Mouse (Mus musculus) hindbrain, embryonic 10.5 days (tissue): Measurements from ENCODE around the gene Fgf5. TPM values are rescaled to one million over a fixed set of nuclear protein-coding genes. Genes with fewer than 3 reads are reported as not detected.
A peak's percentile ranks its signal among the peaks of the same experiment; 100 is the strongest.

Experiments
- DNase-seq: peaks from one replicate; pipeline ENCODE4 v3.0.0-alpha.2; 2017; ENCODE audit warnings: low spot score
- H3K27ac ChIP-seq: fragments of 300-500 bp; sonication (generic); 2 replicates; pipeline ENCODE4 v1.5.1; 2016; ENCODE audit warnings: mild to moderate bottlenecking, moderate library complexity
- H3K27me3 ChIP-seq: fragments of 300-500 bp; sonication (generic); 2 replicates; pipeline ENCODE4 v1.6.1; 2016; ENCODE audit warnings: mild to moderate bottlenecking; ENCODE audit not compliant: poor library complexity, insufficient read depth, severe bottlenecking
- H3K36me3 ChIP-seq: fragments of 300-500 bp; sonication (generic); 2 replicates; pipeline ENCODE4 v1.6.1; 2016; ENCODE audit warnings: mild to moderate bottlenecking, moderate library complexity
- H3K4me1 ChIP-seq: fragments of 300-500 bp; sonication (generic); replicated peaks from 2 replicates; pipeline ENCODE4 v1.6.1; 2016; ENCODE audit warnings: mild to moderate bottlenecking
- H3K4me3 ChIP-seq: fragments of 300-500 bp; sonication (generic); 2 replicates; pipeline ENCODE4 v1.5.1; 2016; ENCODE audit warnings: mild to moderate bottlenecking, moderate library complexity
- H3K9me3 ChIP-seq: fragments of 300-500 bp; sonication (generic); 2 replicates; pipeline ENCODE4 v1.6.1; 2016; ENCODE audit warnings: mild to moderate bottlenecking, moderate library complexity
- WGBS: fragments of 180-500 bp; shearing (Covaris S2); methylation state at CpG from one replicate; pipeline ENCODE4 v1.1.7; 2016; 5-methylcytosine and 5-hydroxymethylcytosine counted together
- polyA plus RNA-seq: library from polyadenylated mRNA; unstranded; fragments of >200 nt; fragmentation: Nextera tagmentation; extraction: Ambion mirVana; gene quantifications from 2 replicates; pipeline ENCODE4 v1.2.1, GENCODE M21; 2016

Fgf5 gene
- polyA plus RNA-seq, 1 experiment from 2014 or later: 0.31 TPM

- Histone ChIP-seq H3K4me3 (0 out of 2 replicates have a peak overlapping the region, but pooled peaks have one; percentile 9), H3K4me1 (peaks cover 24% of the 10 kb centered on the region)
- WGBS: 4% methylated on average over 18 of the region's 18 CpGs
Measured at GRCm38 (mm10) chr5:98255760-98256490, 1.9 kb downstream of the Fgf5 start.

GRCm38 (mm10) chr5:98275318-98275818 lies 21.4 kb downstream of the Fgf5 start:
- WGBS: 88% methylated on average over 21 of the region's 21 CpGs
- Histone ChIP-seq H3K27me3 (no peaks in the 10 kb centered on the region), H3K36me3 (no peaks in the 10 kb centered on the region), H3K27ac (no peak overlapping the region), H3K4me3 (no peak overlapping the region), H3K4me1 (no peaks in the 10 kb centered on the region), H3K9me3 (no peaks in the 10 kb centered on the region)
- DNase-seq: no peak

More at GRCm38 (mm10) chr5:98255760-98256490, 1.9 kb downstream of the Fgf5 start:
- Histone ChIP-seq H3K36me3 (no peaks in the 10 kb centered on the region), H3K9me3 (no peaks in the 10 kb centered on the region), H3K27me3 (peaks cover 78% of the 10 kb centered on the region), H3K27ac (no peak overlapping the region)
- DNase-seq: peak; percentile 32

GRCm38 (mm10) chr5:98281993-98282392 lies 28.0 kb downstream of the Fgf5 start:
- H3K36me3 ChIP-seq: no peaks in the 10 kb centered on the region
- 60% methylated on average over 9 of the region's 9 CpGs for WGBS
- H3K27me3 ChIP-seq: peaks cover 16% of the 10 kb centered on the region
- DNase-seq: no peak
- H3K27ac ChIP-seq: no peak overlapping the region
- H3K4me1 ChIP-seq: peaks cover 13% of the 10 kb centered on the region
- no peaks in the 10 kb centered on the region for H3K9me3 ChIP-seq
- no peak overlapping the region for H3K4me3 ChIP-seq

GRCm38 (mm10) chr5:98283696-98284478 lies 29.9 kb downstream of the Fgf5 start:
- Histone ChIP-seq H3K4me1 (peaks cover 13% of the 10 kb centered on the region), H3K27ac (no peak overlapping the region), H3K27me3 (peaks cover 16% of the 10 kb centered on the region), H3K9me3 (no peaks in the 10 kb centered on the region), H3K36me3 (no peaks in the 10 kb centered on the region), H3K4me3 (no peak overlapping the region)
- DNase-seq: no peak
- 36% methylated on average over 17 of the region's 17 CpGs for WGBS

GRCm38 (mm10) chr5:98290642-98291041 lies 36.7 kb downstream of the Fgf5 start:
- no peak overlapping the region for H3K27ac ChIP-seq
- H3K4me1 ChIP-seq: peaks cover 14% of the 10 kb centered on the region
- H3K4me3 ChIP-seq: no peak overlapping the region
- H3K27me3 ChIP-seq: peaks cover 48% of the 10 kb centered on the region
- H3K9me3 ChIP-seq: no peaks in the 10 kb centered on the region
- DNase-seq: no peak
- no peaks in the 10 kb centered on the region for H3K36me3 ChIP-seq
- 85% methylated on average over 8 of the region's 8 CpGs for WGBS

- H3K27ac ChIP-seq: no peak overlapping the region
- H3K4me1 ChIP-seq: peaks cover 14% of the 10 kb centered on the region
- DNase-seq: no peak
- H3K27me3 ChIP-seq: peaks cover 48% of the 10 kb centered on the region
- H3K9me3 ChIP-seq: no peaks in the 10 kb centered on the region
- 4% methylated on average over 19 of the region's 19 CpGs for WGBS
- H3K36me3 ChIP-seq: no peaks in the 10 kb centered on the region
- peak overlapping the region; percentile 41 for H3K4me3 ChIP-seq
Measured at GRCm38 (mm10) chr5:98292388-98293048, 38.5 kb downstream of the Fgf5 start.

GRCm38 (mm10) chr5:98293049-98293715 lies 39.2 kb downstream of the Fgf5 start:
- DNase-seq: no peak
- 2% methylated on average over 12 of the region's 12 CpGs for WGBS
- no peaks in the 10 kb centered on the region for H3K36me3 ChIP-seq
- peaks cover 14% of the 10 kb centered on the region for H3K4me1 ChIP-seq
- no peaks in the 10 kb centered on the region for H3K9me3 ChIP-seq
- no peak overlapping the region for H3K27ac ChIP-seq
- peaks cover 48% of the 10 kb centered on the region for H3K27me3 ChIP-seq
- peak overlapping the region; percentile 41 for H3K4me3 ChIP-seq

GRCm38 (mm10) chr5:98300079-98300478 lies 46.1 kb downstream of the Fgf5 start:
- DNase-seq: no peak
- WGBS: 89% methylated on average over 4 of the region's 4 CpGs

GRCm38 (mm10) chr5:98305673-98306072 lies 51.7 kb downstream of the Fgf5 start:
- Histone ChIP-seq H3K9me3 (no peaks in the 10 kb centered on the region), H3K27me3 (no peaks in the 10 kb centered on the region), H3K4me3 (no peak overlapping the region), H3K36me3 (no peaks in the 10 kb centered on the region), H3K4me1 (no peaks in the 10 kb centered on the region), H3K27ac (no peak overlapping the region)
- 88% methylated on average over 4 of the region's 4 CpGs for WGBS
- no peak for DNase-seq

More at GRCm38 (mm10) chr5:98300079-98300478, 46.1 kb downstream of the Fgf5 start:
- Histone ChIP-seq H3K27me3 (peaks cover 3% of the 10 kb centered on the region; the same call in 1 of the 2 replicates), H3K4me3 (no peak overlapping the region), H3K27ac (no peak overlapping the region), H3K36me3 (no peaks in the 10 kb centered on the region), H3K4me1 (no peaks in the 10 kb centered on the region), H3K9me3 (no peaks in the 10 kb centered on the region)

GRCm38 (mm10) chr5:98306528-98306927 lies 52.5 kb downstream of the Fgf5 start:
- Histone ChIP-seq H3K36me3 (no peaks in the 10 kb centered on the region), H3K4me3 (no peak overlapping the region), H3K4me1 (no peaks in the 10 kb centered on the region), H3K27me3 (no peaks in the 10 kb centered on the region), H3K27ac (no peak overlapping the region), H3K9me3 (no peaks in the 10 kb centered on the region)
- 70% methylated on average over 9 of the region's 9 CpGs for WGBS
- DNase-seq: no peak

- H3K27me3 ChIP-seq: peaks cover 23% of the 10 kb centered on the region
- no peak overlapping the region for H3K27ac ChIP-seq
- H3K4me3 ChIP-seq: no peak overlapping the region
- DNase-seq: no peak
- H3K4me1 ChIP-seq: peaks cover 7% of the 10 kb centered on the region; the same call in 1 of the 2 replicates
- no peaks in the 10 kb centered on the region for H3K36me3 ChIP-seq
- H3K9me3 ChIP-seq: no peaks in the 10 kb centered on the region
- WGBS: 89% methylated on average over 2 of the region's 2 CpGs
Measured at GRCm38 (mm10) chr5:98326625-98327024, 72.6 kb downstream of the Fgf5 start.
